Mouse (Mus musculus) C2C12 (cell line): Measurements from ENCODE around the gene Lrfn2. TPM values are rescaled to one million over a fixed set of nuclear protein-coding genes. Genes with fewer than 3 reads are reported as not detected.

Experiments used
- H3K27me3 ChIP-seq: one replicate; pipeline ENCODE4 v1.6.1; 2011; ENCODE audit not compliant: control insufficient read depth, insufficient read depth, insufficient read length
- H3K36me3 ChIP-seq: one replicate; pipeline ENCODE4 v1.6.1; 2011; ENCODE audit not compliant: control insufficient read depth, insufficient read depth
- H3K4me3 ChIP-seq: one replicate; pipeline ENCODE4 v1.5.1; 2011; ENCODE audit warnings: mild to moderate bottlenecking, control low read depth; ENCODE audit not compliant: poor library complexity, insufficient read depth, severe bottlenecking
- H3K79me2 ChIP-seq: one replicate; pipeline ENCODE4 v1.6.1; 2011; ENCODE audit not compliant: control insufficient read depth, insufficient read depth
- H3K79me3 ChIP-seq: one replicate; pipeline ENCODE4 v1.6.1; 2011; ENCODE audit warnings: low read depth, control low read depth
- H3ac ChIP-seq: one replicate; pipeline ENCODE3; 2011; ENCODE audit warnings: low read depth; ENCODE audit not compliant: control insufficient read depth, insufficient read length
- CEBPB ChIP-seq: IDR thresholded peaks from one replicate; pipeline ENCODE4 v1.6.1; 2011; ENCODE audit warnings: low read depth, mild to moderate bottlenecking, control low read depth, moderate library complexity
- CTCF ChIP-seq: IDR thresholded peaks from one replicate; pipeline ENCODE4 v1.5.1; 2011; ENCODE audit not compliant: control insufficient read depth, insufficient read depth, insufficient read length
- FOSL1 ChIP-seq: IDR thresholded peaks from one replicate; pipeline ENCODE4 v1.8.0; 2011; ENCODE audit warnings: mild to moderate bottlenecking, low read length; ENCODE audit not compliant: poor library complexity, insufficient read depth, severe bottlenecking
- MAX ChIP-seq: IDR thresholded peaks from one replicate; pipeline ENCODE4 v1.6.1; 2011; ENCODE audit warnings: mild to moderate bottlenecking, control low read depth
- MYOD1 ChIP-seq: IDR thresholded peaks from one replicate; pipeline ENCODE4 v1.6.1; 2011; ENCODE audit warnings: low read depth; ENCODE audit not compliant: control insufficient read depth, insufficient read length
- MYOG ChIP-seq: IDR thresholded peaks from one replicate; pipeline ENCODE4 v1.6.1; 2011; ENCODE audit not compliant: control insufficient read depth, insufficient read length; ENCODE audit errors: extremely low read depth
- USF1 ChIP-seq: IDR thresholded peaks from one replicate; pipeline ENCODE4 v1.6.1; 2011; ENCODE audit warnings: low read depth, mild to moderate bottlenecking, control low read depth, moderate library complexity
- polyA plus RNA-seq: library from polyadenylated mRNA; unstranded; fragments of >200 nt; fragmentation: generic; extraction: Trizol; gene quantifications from one replicate; pipeline ENCODE4 v1.2.1, GENCODE M21; 2012; ENCODE audit warnings: missing spikeins

Gene Lrfn2
- polyA plus RNA-seq, 1 experiment: not detected

DNA sequence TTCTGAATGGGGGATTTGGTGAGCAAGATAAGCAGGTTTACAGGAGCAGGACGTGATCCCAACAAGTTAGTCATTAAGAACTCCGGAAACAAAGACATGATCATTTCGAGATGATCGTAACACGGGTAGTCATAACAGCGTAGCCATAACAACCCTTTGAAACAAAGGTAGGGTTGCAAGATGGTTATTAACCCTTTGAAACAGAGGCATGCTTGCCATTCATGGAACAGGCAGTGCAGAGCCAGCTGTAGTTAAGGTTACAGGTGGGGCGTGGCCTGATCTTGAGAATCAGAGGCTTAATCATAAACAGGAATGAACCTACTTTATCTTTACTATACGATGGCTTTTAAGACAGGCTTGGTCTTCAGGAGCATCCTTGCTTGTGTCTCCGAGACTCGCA lies 39.1 kb downstream of the Lrfn2 start:
- Histone ChIP-seq H3K79me3 (no peaks in the 10 kb centered on the region), H3K27me3 (no peaks in the 10 kb centered on the region), H3K4me3 (no peak overlapping the region), H3K79me2 (no peaks in the 10 kb centered on the region), H3K36me3 (no peaks in the 10 kb centered on the region), H3ac (no peak overlapping the region)
- TF ChIP-seq USF1 (no peak), MAX (no peak), MYOG (no peak), FOSL1 (no peak), MYOD1 (no peak), CTCF (no peak), CEBPB (no peak)

DNA sequence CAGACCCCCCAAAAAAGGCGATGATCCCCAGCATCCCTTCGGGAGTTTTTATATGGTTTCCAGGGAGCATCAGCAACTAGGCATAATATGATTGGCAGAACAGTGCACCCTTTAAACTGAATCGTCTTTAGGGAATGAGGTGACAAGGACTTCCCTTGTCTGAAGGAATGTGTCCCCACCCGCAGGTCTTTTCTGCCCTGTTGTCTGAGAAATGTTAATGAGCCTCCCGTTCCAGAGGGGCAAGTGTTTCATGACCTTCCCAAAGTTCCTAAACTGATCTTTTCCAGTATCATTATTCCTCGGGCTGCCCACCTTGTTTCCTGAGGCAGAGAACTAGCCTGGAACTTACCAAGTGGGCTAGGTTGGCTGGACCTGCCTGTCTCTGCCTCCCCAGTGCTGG lies 40.7 kb downstream of the Lrfn2 start:
- Histone ChIP-seq H3K27me3 (no peaks in the 10 kb centered on the region), H3K79me3 (no peaks in the 10 kb centered on the region), H3ac (no peak overlapping the region), H3K4me3 (no peak overlapping the region), H3K79me2 (no peaks in the 10 kb centered on the region), H3K36me3 (no peaks in the 10 kb centered on the region)
- TF ChIP-seq CTCF: no peak

DNA sequence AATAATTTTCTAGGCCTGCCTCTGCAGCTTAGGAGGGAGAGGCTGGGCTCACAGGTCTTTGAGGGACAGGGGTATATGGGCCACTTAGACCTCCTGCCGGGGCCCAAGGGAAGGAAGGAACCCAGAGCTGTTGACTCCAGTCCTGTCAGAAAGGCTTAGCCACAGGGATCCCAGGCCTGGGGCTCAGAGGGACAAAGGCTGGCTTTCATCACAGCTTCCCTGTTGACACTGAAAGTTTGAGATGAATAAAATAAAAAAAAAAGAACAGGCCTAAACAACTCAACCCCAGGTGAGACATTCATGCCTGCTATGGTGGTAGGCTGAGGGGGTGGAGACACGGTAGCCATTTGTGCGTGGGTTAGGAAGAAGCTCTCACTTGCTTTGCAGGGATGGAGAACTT lies 41.2 kb downstream of the Lrfn2 start:
- no peaks in the 10 kb centered on the region for H3K27me3 ChIP-seq
- TF ChIP-seq USF1 (no peak), MYOG (no peak), FOSL1 (no peak), CTCF (no peak), MYOD1 (no peak), MAX (no peak), CEBPB (no peak)
- H3K4me3 ChIP-seq: no peak overlapping the region
- H3K36me3 ChIP-seq: no peaks in the 10 kb centered on the region
- H3K79me3 ChIP-seq: no peaks in the 10 kb centered on the region
- H3ac ChIP-seq: no peak overlapping the region
- no peaks in the 10 kb centered on the region for H3K79me2 ChIP-seq

DNA sequence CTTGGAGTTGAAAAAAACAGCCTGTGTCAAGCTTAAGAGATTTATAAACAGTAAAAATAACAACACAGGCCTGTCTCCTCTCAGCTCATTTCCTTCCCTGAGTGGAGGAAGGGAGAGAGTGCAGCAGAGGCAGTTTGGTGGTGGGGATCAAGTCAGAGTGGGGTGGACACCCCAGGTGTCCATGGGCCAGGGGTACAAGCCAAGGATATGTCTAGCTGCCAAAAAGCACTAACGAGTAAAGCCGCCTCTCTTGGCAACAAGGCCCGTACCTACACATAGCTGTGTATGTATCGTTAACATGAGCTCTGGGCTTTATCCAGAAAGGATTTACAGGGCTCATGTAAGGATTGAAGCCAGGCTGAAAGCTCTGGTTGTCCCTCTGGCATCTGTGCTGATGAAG lies 42.9 kb downstream of the Lrfn2 start:
- Histone ChIP-seq H3K79me2 (no peaks in the 10 kb centered on the region), H3K79me3 (no peaks in the 10 kb centered on the region), H3ac (no peak overlapping the region), H3K36me3 (no peaks in the 10 kb centered on the region), H3K4me3 (no peak overlapping the region), H3K27me3 (no peaks in the 10 kb centered on the region)
- TF ChIP-seq FOSL1: no peak
- no peak for TF ChIP-seq CTCF
- TF ChIP-seq USF1: no peak
- no peak for TF ChIP-seq MYOD1
- no peak for TF ChIP-seq MAX
- no peak for TF ChIP-seq MYOG

GRCm38 (mm10) chr17:48976611-48977022 lies 44.4 kb downstream of the Lrfn2 start:
- H3K36me3 ChIP-seq: no peaks in the 10 kb centered on the region
- no peaks in the 10 kb centered on the region for H3K27me3 ChIP-seq
- H3ac ChIP-seq: no peak overlapping the region
- no peak for TF ChIP-seq MAX
- TF ChIP-seq CTCF: no peak
- H3K79me2 ChIP-seq: no peaks in the 10 kb centered on the region
- no peak overlapping the region for H3K4me3 ChIP-seq
- H3K79me3 ChIP-seq: no peaks in the 10 kb centered on the region

- H3K79me3 ChIP-seq: no peaks in the 10 kb centered on the region
- no peak overlapping the region for H3ac ChIP-seq
- H3K27me3 ChIP-seq: no peaks in the 10 kb centered on the region
- H3K36me3 ChIP-seq: no peaks in the 10 kb centered on the region
- H3K79me2 ChIP-seq: no peaks in the 10 kb centered on the region
- H3K4me3 ChIP-seq: no peak overlapping the region
- TF ChIP-seq FOSL1 (no peak), MYOG (no peak), CTCF (no peak), USF1 (no peak), MAX (no peak), CEBPB (no peak), MYOD1 (no peak)
These were observed 63.2 kb downstream of the Lrfn2 start for GRCm38 (mm10) chr17:48995256-48995993.
